Mouse (Mus musculus): ENCODE measurements at regions not wholly inside any gene's neighbourhood (a gene's known extent, or its start where the extent isn't known, plus 50 kb on each side); places are given as distances from the start of the nearest gene placed in this dataset.
A peak's percentile ranks its signal among the peaks of the same experiment; 100 is the strongest.

GRCm38 (mm10) chr14:103929155-103929729, 85.0 kb upstream of the Ednrb start:
- TF ChIP-seq POLR2A (IDR thresholded peaks at IDR 0.05; ENCODE audit: borderline replicate concordance, extremely low read depth, insufficient read depth, insufficient read length, poor library complexity, severe bottlenecking): no peak
- TF ChIP-seq CTCF (IDR thresholded peaks at IDR 0.05; ENCODE audit: borderline replicate concordance, extremely low read depth, insufficient read depth, insufficient read length): no peak
- DNase-seq (ENCODE audit: low read depth): no peak

GRCm38 (mm10) chr14:103920169-103920568, 76.0 kb upstream of the Ednrb start:
- no peak for DNase-seq (ENCODE audit: low read depth)
- TF ChIP-seq CTCF (IDR thresholded peaks at IDR 0.05; ENCODE audit: borderline replicate concordance, extremely low read depth, insufficient read depth, insufficient read length): no peak
- TF ChIP-seq POLR2A (IDR thresholded peaks at IDR 0.05; ENCODE audit: borderline replicate concordance, extremely low read depth, insufficient read depth, insufficient read length, poor library complexity, severe bottlenecking): no peak

GRCm38 (mm10) chr14:103919380-103919779, 75.2 kb upstream of the Ednrb start:
- TF ChIP-seq CTCF (IDR thresholded peaks at IDR 0.05; ENCODE audit: borderline replicate concordance, extremely low read depth, insufficient read depth, insufficient read length) (no peak), POLR2A (IDR thresholded peaks at IDR 0.05; ENCODE audit: borderline replicate concordance, extremely low read depth, insufficient read depth, insufficient read length, poor library complexity, severe bottlenecking) (no peak)
- DNase-seq (ENCODE audit: low read depth): no peak

- DNase-seq (ENCODE audit: low read depth): no peak
- no peak for TF ChIP-seq POLR2A (IDR thresholded peaks at IDR 0.05; ENCODE audit: borderline replicate concordance, extremely low read depth, insufficient read depth, insufficient read length, poor library complexity, severe bottlenecking)
- TF ChIP-seq CTCF (IDR thresholded peaks at IDR 0.05; ENCODE audit: borderline replicate concordance, extremely low read depth, insufficient read depth, insufficient read length): no peak
Measured at GRCm38 (mm10) chr14:103913453-103913852, 69.3 kb upstream of the Ednrb start.

- no peak for DNase-seq (ENCODE audit: low read depth)
- TF ChIP-seq CTCF (IDR thresholded peaks at IDR 0.05; ENCODE audit: borderline replicate concordance, extremely low read depth, insufficient read depth, insufficient read length): no peak
- TF ChIP-seq POLR2A (IDR thresholded peaks at IDR 0.05; ENCODE audit: borderline replicate concordance, extremely low read depth, insufficient read depth, insufficient read length, poor library complexity, severe bottlenecking): no peak
Measured at GRCm38 (mm10) chr14:103911707-103912106, 67.5 kb upstream of the Ednrb start.

- DNase-seq (ENCODE audit: low read depth): peak; percentile 57
- no peak for TF ChIP-seq CTCF (IDR thresholded peaks at IDR 0.05; ENCODE audit: borderline replicate concordance, extremely low read depth, insufficient read depth, insufficient read length)
- TF ChIP-seq POLR2A (IDR thresholded peaks at IDR 0.05; ENCODE audit: borderline replicate concordance, extremely low read depth, insufficient read depth, insufficient read length, poor library complexity, severe bottlenecking): no peak
Measured at GRCm38 (mm10) chr14:103911280-103911679, 67.1 kb upstream of the Ednrb start.

GRCm38 (mm10) chr14:103906417-103907070, 62.3 kb upstream of the Ednrb start:
- no peak for DNase-seq (ENCODE audit: low read depth)
- TF ChIP-seq POLR2A (IDR thresholded peaks at IDR 0.05; ENCODE audit: borderline replicate concordance, extremely low read depth, insufficient read depth, insufficient read length, poor library complexity, severe bottlenecking) (no peak), CTCF (IDR thresholded peaks at IDR 0.05; ENCODE audit: borderline replicate concordance, extremely low read depth, insufficient read depth, insufficient read length) (no peak)

GRCm38 (mm10) chr14:103900817-103901216, 56.6 kb upstream of the Ednrb start:
- no peak for DNase-seq (ENCODE audit: low read depth)

GRCm38 (mm10) chr14:103899111-103899814, 55.1 kb upstream of the Ednrb start:
- TF ChIP-seq POLR2A (IDR thresholded peaks at IDR 0.05; ENCODE audit: borderline replicate concordance, extremely low read depth, insufficient read depth, insufficient read length, poor library complexity, severe bottlenecking) (no peak), CTCF (IDR thresholded peaks at IDR 0.05; ENCODE audit: borderline replicate concordance, extremely low read depth, insufficient read depth, insufficient read length) (no peak)
- peak; percentile 89 for DNase-seq (ENCODE audit: low read depth)

More at GRCm38 (mm10) chr14:103900817-103901216, 56.6 kb upstream of the Ednrb start:
- TF ChIP-seq POLR2A (IDR thresholded peaks at IDR 0.05; ENCODE audit: borderline replicate concordance, extremely low read depth, insufficient read depth, insufficient read length, poor library complexity, severe bottlenecking) (no peak), CTCF (IDR thresholded peaks at IDR 0.05; ENCODE audit: borderline replicate concordance, extremely low read depth, insufficient read depth, insufficient read length) (no peak)

- DNase-seq (ENCODE audit: low read depth): peak; percentile 77
- no peak for TF ChIP-seq CTCF (IDR thresholded peaks at IDR 0.05; ENCODE audit: borderline replicate concordance, extremely low read depth, insufficient read depth, insufficient read length)
Measured at GRCm38 (mm10) chr14:103898689-103899088, 54.5 kb upstream of the Ednrb start.

GRCm38 (mm10) chr14:103895261-103895660, 51.1 kb upstream of the Ednrb start:
- TF ChIP-seq POLR2A (IDR thresholded peaks at IDR 0.05; ENCODE audit: borderline replicate concordance, extremely low read depth, insufficient read depth, insufficient read length, poor library complexity, severe bottlenecking) (no peak), CTCF (IDR thresholded peaks at IDR 0.05; ENCODE audit: borderline replicate concordance, extremely low read depth, insufficient read depth, insufficient read length) (no peak)
- no peak for DNase-seq (ENCODE audit: low read depth)
